Mouse (Mus musculus) heart, embryonic 14.5 days (tissue): ENCODE measurements around the gene Klhl32. TPM values are rescaled to one million over a fixed set of nuclear protein-coding genes. Genes with fewer than 3 reads are reported as not detected.

Source experiments
- ATAC-seq: fragments of 200-750 bp; cut with Nextera tagmentation; 2 replicates; pipeline ENCODE4 v1.8.0; 2017; ENCODE audit warnings: low read depth, moderate TSS enrichment; ENCODE audit not compliant: insufficient number of reproducible peaks, insufficient read depth, low FRiP score
- H3K27ac ChIP-seq, 2 experiments: fragments of 200-500 bp in 1 of 2; fragments of 300-500 bp in 1 of 2; sonication (generic) in 1 of 2; replicated peaks in 1 of 2; 2 replicates each; pipeline ENCODE4 v1.5.1; 2012 to 2014; ENCODE audit warnings: low read depth in 2 of 2, low read length in 2 of 2, control low read depth in 1 of 2, mild to moderate bottlenecking in 1 of 2, mixed read lengths in 1 of 2; ENCODE audit not compliant: control insufficient read depth in 1 of 2, insufficient read depth in 1 of 2
- H3K27me3 ChIP-seq: fragments of 300-500 bp; sonication (generic); 2 replicates; pipeline ENCODE4 v1.6.1; 2014; ENCODE audit warnings: mild to moderate bottlenecking, low read length, control low read depth; ENCODE audit not compliant: control insufficient read depth, insufficient read depth
- H3K36me3 ChIP-seq: fragments of 300-500 bp; sonication (generic); 2 replicates; pipeline ENCODE4 v1.6.1; 2014; ENCODE audit warnings: mild to moderate bottlenecking, control low read depth, low read length, mixed read lengths; ENCODE audit not compliant: control insufficient read depth, insufficient read depth
- H3K4me1 ChIP-seq, 2 experiments: fragments of 200-500 bp in 1 of 2; fragments of 300-500 bp in 1 of 2; sonication (generic) in 1 of 2; 2 replicates each; pipeline ENCODE4 v1.6.1; 2012 to 2014; ENCODE audit warnings: low read length in 2 of 2, control low read depth in 1 of 2, mixed read lengths in 1 of 2; ENCODE audit not compliant: control insufficient read depth in 2 of 2, insufficient read depth in 2 of 2
- H3K4me2 ChIP-seq: fragments of 300-500 bp; sonication (generic); 2 replicates; pipeline ENCODE4 v1.6.1; 2014; ENCODE audit warnings: mild to moderate bottlenecking, low read length
- H3K4me3 ChIP-seq, 2 experiments: fragments of 200-500 bp in 1 of 2; fragments of 300-500 bp in 1 of 2; sonication (generic) in 1 of 2; 2 replicates each; pipeline ENCODE4 v1.5.1; 2012 to 2014; ENCODE audit warnings: low read length in 2 of 2, mild to moderate bottlenecking in 2 of 2, control low read depth in 1 of 2, low read depth in 1 of 2, moderate library complexity in 1 of 2; ENCODE audit not compliant: control insufficient read depth in 1 of 2, insufficient read depth in 1 of 2
- H3K9ac ChIP-seq: fragments of 300-500 bp; sonication (generic); 2 replicates; pipeline ENCODE4 v1.6.1; 2014; ENCODE audit warnings: mild to moderate bottlenecking, low read length
- H3K9me3 ChIP-seq: fragments of 300-500 bp; sonication (generic); 2 replicates; pipeline ENCODE4 v1.6.1; 2016; ENCODE audit warnings: low read length, control low read depth; ENCODE audit not compliant: control insufficient read depth
- WGBS: fragments of 180-500 bp; shearing (Covaris S2); extraction: QIAGEN DNeasy Blood & Tissue Kit; methylation state at CpG from one replicate; pipeline ENCODE4 v1.1.7; 2014; 5-methylcytosine and 5-hydroxymethylcytosine counted together
- polyA plus RNA-seq: library from polyadenylated mRNA; unstranded; fragments of >200 nt; fragmentation: Nextera tagmentation; extraction: Ambion mirVana; gene quantifications from 2 replicates; pipeline ENCODE4 v1.2.1, GENCODE M21; 2014

Klhl32 gene
- polyA plus RNA-seq, 1 experiment from 2014 or later: 4.6 TPM

DNA sequence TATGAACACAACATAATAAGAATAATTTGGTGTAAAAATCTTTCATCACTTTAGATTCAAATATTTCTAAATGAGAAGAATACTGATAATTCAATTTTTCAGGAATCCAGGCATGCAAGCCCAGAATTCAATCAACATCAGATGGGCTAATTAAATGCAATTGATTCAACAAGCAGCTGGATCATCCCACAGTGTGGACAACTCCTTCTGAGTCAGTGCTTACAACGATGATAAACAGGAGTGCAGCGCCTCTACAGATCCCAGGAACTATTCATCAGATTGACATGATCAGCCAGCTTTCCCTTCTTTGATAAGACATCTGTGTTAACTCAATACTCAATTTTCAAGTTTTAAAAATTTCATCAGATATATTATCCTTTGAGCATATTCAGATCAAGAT, 86.4 kb downstream of the Klhl32 start:
- Histone ChIP-seq H3K36me3 (no peaks in the 10 kb centered on the region), H3K27ac (no peak overlapping the region), H3K9ac (no peak overlapping the region), H3K9me3 (no peaks in the 10 kb centered on the region), H3K4me2 (no peak overlapping the region), H3K4me1 (no peaks in the 10 kb centered on the region; a peak in 1 of 4 replicates), H3K4me3 (no peak overlapping the region), H3K27me3 (no peaks in the 10 kb centered on the region)
- WGBS: 82% methylated on average over 2 of the region's 2 CpGs
- no peak for ATAC-seq

GRCm38 (mm10) chr4:24763451-24763850, 87.5 kb downstream of the Klhl32 start:
- Histone ChIP-seq H3K4me2 (no peak overlapping the region), H3K4me1 (no peaks in the 10 kb centered on the region; a peak in 1 of 4 replicates), H3K9me3 (no peaks in the 10 kb centered on the region), H3K9ac (no peak overlapping the region), H3K27me3 (no peaks in the 10 kb centered on the region), H3K36me3 (no peaks in the 10 kb centered on the region), H3K4me3 (no peak overlapping the region), H3K27ac (no peak overlapping the region)
- WGBS: 79% methylated on average over 4 of the region's 4 CpGs
- no peak for ATAC-seq

DNA sequence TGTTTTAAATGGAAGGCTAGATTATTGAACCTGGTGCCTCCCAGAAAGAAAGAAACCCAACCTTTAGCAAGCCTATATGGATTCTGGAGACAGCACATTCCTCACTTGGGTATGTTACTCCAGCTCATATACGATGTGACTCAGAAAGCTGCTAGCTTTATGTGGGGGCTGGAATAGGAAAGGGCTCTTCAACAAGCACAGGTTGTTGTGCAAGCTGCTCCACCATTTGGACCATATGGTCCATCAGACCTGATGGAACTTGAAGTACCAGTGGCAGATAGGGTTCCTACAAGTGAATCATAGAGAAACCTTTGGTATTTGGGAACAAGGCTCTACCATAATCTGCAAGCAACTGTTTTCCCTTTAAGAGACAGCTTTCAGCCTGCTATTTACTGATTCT, 92.0 kb downstream of the Klhl32 start:
- Histone ChIP-seq H3K4me1 (no peaks in the 10 kb centered on the region; a peak in 1 of 4 replicates), H3K4me3 (no peak overlapping the region), H3K4me2 (no peak overlapping the region), H3K27me3 (no peaks in the 10 kb centered on the region), H3K27ac (no peak overlapping the region), H3K9ac (no peak overlapping the region), H3K36me3 (no peaks in the 10 kb centered on the region), H3K9me3 (no peaks in the 10 kb centered on the region)
- no peak for ATAC-seq
- WGBS: 70% methylated on average over 1 of the region's 1 CpGs

DNA sequence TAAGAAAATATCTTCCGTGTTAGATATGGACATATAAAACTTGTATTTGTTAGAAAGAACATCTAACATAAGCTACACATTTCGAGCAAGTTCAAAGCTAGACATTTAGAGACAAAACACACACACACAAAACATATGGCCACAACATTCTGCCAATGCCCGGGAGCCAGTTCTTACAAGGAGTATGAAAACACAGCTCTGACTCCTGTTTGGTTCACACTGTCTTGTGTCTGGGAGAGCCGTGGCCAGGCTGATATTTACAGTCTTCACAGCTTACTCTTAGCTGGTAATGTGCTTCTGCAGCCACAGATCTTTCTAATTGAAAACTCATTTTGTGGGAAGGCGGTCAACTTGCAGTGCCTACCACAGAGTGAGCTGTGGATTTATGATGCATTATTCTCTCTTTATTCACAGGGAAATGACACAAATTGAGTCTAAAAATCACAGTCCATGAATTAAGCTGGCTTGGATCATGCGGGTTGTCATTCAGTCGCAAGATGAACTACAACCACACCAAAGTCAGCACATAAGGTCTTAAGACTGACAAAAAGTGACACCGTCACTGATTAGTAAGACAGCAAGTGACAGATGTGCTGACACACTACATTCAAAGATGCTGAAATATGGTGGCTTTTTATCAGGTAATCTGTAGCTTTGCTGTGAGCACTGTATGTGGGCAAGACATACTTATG, 98.3 kb downstream of the Klhl32 start:
- no peak overlapping the region for H3K9ac ChIP-seq
- H3K4me3 ChIP-seq: no peak overlapping the region
- no peaks in the 10 kb centered on the region for H3K9me3 ChIP-seq
- no peaks in the 10 kb centered on the region for H3K36me3 ChIP-seq
- 82% methylated on average over 8 of the region's 8 CpGs for WGBS
- H3K4me2 ChIP-seq: no peak overlapping the region
- no peak for ATAC-seq
- H3K4me1 ChIP-seq: no peaks in the 10 kb centered on the region
- H3K27me3 ChIP-seq: no peaks in the 10 kb centered on the region
- H3K27ac ChIP-seq: no peak overlapping the region

DNA sequence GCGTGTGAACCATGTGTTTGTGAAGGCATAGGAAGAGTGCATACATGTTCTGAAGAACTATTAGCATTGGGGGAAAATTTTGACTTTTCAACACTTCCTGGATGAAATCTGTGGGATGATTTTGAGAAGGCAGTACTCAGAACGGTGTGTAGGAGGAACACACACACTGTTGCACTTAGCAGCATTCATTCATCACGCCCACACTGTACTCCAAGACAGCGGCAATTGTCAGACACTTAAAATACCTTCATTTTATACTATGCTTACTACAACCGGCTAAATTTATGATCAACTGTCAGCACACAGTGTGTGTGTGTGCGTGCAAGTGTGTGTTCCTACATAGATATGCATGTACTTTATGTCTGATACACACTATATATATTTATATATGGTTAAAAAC, 113.8 kb downstream of the Klhl32 start:
- 78% methylated on average over 6 of the region's 6 CpGs for WGBS

GRCm38 (mm10) chr4:24720834-24721233, 130.1 kb downstream of the Klhl32 start:
- ATAC-seq: no peak
- H3K4me2 ChIP-seq: no peak overlapping the region
- H3K27ac ChIP-seq: no peak overlapping the region
- no peak overlapping the region for H3K4me3 ChIP-seq
- no peaks in the 10 kb centered on the region for H3K36me3 ChIP-seq
- H3K9me3 ChIP-seq: no peaks in the 10 kb centered on the region
- no peaks in the 10 kb centered on the region for H3K4me1 ChIP-seq
- no peaks in the 10 kb centered on the region for H3K27me3 ChIP-seq
- no peak overlapping the region for H3K9ac ChIP-seq
- WGBS: 27% methylated on average over 3 of the region's 3 CpGs

More for the DNA sequence above, 113.8 kb downstream of the Klhl32 start:
- Histone ChIP-seq H3K27me3 (no peaks in the 10 kb centered on the region), H3K27ac (no peak overlapping the region), H3K4me2 (no peak overlapping the region), H3K4me1 (no peaks in the 10 kb centered on the region), H3K9me3 (no peaks in the 10 kb centered on the region), H3K9ac (no peak overlapping the region), H3K4me3 (no peak overlapping the region), H3K36me3 (no peaks in the 10 kb centered on the region)
- ATAC-seq: no peak

DNA sequence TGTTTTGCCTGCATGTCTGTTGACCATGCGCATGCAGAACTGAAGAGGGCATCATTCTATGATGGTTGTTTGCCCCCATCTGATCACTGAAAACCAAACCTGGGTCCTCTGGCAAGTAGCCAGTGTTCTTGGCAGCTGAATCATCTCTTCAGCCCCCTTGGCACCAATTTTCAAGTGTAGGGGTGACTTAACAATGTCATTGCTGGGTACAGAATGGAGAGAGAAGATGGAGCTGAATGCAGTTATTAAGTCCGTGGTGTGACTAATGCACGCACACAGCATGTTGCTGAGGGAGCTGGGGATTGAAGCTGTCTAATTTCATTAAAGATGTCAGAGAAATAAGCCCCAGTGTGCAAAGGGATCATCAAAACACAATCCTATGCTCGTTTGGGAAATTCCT, 135.4 kb downstream of the Klhl32 start:
- Histone ChIP-seq H3K4me3 (no peak overlapping the region), H3K9ac (no peak overlapping the region), H3K4me1 (no peaks in the 10 kb centered on the region), H3K4me2 (no peak overlapping the region), H3K9me3 (no peaks in the 10 kb centered on the region), H3K36me3 (no peaks in the 10 kb centered on the region), H3K27me3 (no peaks in the 10 kb centered on the region), H3K27ac (no peak overlapping the region)
- ATAC-seq: no peak
- 72% methylated on average over 4 of the region's 4 CpGs for WGBS

- H3K9ac ChIP-seq: no peak overlapping the region
- no peaks in the 10 kb centered on the region for H3K36me3 ChIP-seq
- H3K4me3 ChIP-seq: no peak overlapping the region
- no peaks in the 10 kb centered on the region for H3K4me1 ChIP-seq
- ATAC-seq: no peak
- H3K27me3 ChIP-seq: no peaks in the 10 kb centered on the region
- H3K4me2 ChIP-seq: no peak overlapping the region
- no peak overlapping the region for H3K27ac ChIP-seq
- H3K9me3 ChIP-seq: no peaks in the 10 kb centered on the region
- WGBS: 77% methylated on average over 10 of the region's 10 CpGs
Measured at GRCm38 (mm10) chr4:24714367-24714766, 136.6 kb downstream of the Klhl32 start.
